Mouse (Mus musculus) stomach, postnatal 0 days (tissue): Measurements from ENCODE around the gene Itga9. TPM values are rescaled to one million over a fixed set of nuclear protein-coding genes. Genes with fewer than 3 reads are reported as not detected.

ENCODE experiments used
- ATAC-seq: fragments of 200-750 bp; cut with Nextera tagmentation; 2 replicates; pipeline ENCODE4 v1.8.0; 2017; ENCODE audit not compliant: low FRiP score, low TSS enrichment
- DNase-seq: peaks from one replicate; pipeline ENCODE4 v3.0.0-alpha.2; 2016; ENCODE audit warnings: low spot score
- H3K27ac ChIP-seq: fragments of 300-500 bp; sonication (generic); replicated peaks from 2 replicates; pipeline ENCODE4 v1.5.1; 2014; ENCODE audit warnings: mild to moderate bottlenecking, control low read depth
- H3K27me3 ChIP-seq: fragments of 300-500 bp; sonication (generic); 2 replicates; pipeline ENCODE4 v1.6.1; 2014; ENCODE audit warnings: low read length; ENCODE audit not compliant: control insufficient read depth, insufficient read depth
- H3K36me3 ChIP-seq: fragments of 300-500 bp; sonication (generic); 2 replicates; pipeline ENCODE4 v1.6.1; 2014; ENCODE audit warnings: low read length, mixed read lengths; ENCODE audit not compliant: control insufficient read depth, insufficient read depth
- H3K4me1 ChIP-seq: fragments of 300-500 bp; sonication (generic); replicated peaks from 2 replicates; pipeline ENCODE4 v1.6.1; 2014; ENCODE audit warnings: antibody characterized with exemption; ENCODE audit not compliant: control insufficient read depth, insufficient read depth
- H3K4me2 ChIP-seq: fragments of 300-500 bp; sonication (generic); replicated peaks from 2 replicates; pipeline ENCODE4 v1.6.1; 2014; ENCODE audit warnings: low read depth, mild to moderate bottlenecking, control low read depth, moderate library complexity
- H3K4me3 ChIP-seq: fragments of 300-500 bp; sonication (generic); 2 replicates; pipeline ENCODE4 v1.5.1; 2014; ENCODE audit warnings: low read depth, low read length, control low read depth
- H3K9ac ChIP-seq: fragments of 300-500 bp; sonication (generic); 2 replicates; pipeline ENCODE4 v1.6.1; 2014; ENCODE audit warnings: mild to moderate bottlenecking, low read length, control low read depth, mixed read lengths
- H3K9me3 ChIP-seq: fragments of 300-500 bp; sonication (generic); 2 replicates; pipeline ENCODE4 v1.6.1; 2016; ENCODE audit warnings: low read length; ENCODE audit not compliant: control insufficient read depth
- CTCF ChIP-seq: IDR thresholded peaks from 2 replicates; pipeline ENCODE4 v1.5.1; 2016; ENCODE audit warnings: antibody characterized with exemption, low read depth, mild to moderate bottlenecking, moderate library complexity
- EP300 ChIP-seq: optimal IDR thresholded peaks from 2 replicates; pipeline ENCODE3; 2016; ENCODE audit warnings: antibody characterized with exemption
- WGBS: fragments of 180-500 bp; shearing (Covaris S2); extraction: QIAGEN DNeasy Blood & Tissue Kit; methylation state at CpG from one replicate; pipeline ENCODE4 v1.1.7; 2014; 5-methylcytosine and 5-hydroxymethylcytosine counted together
- polyA plus RNA-seq: library from polyadenylated mRNA; unstranded; fragments of >200 nt; fragmentation: Nextera tagmentation; extraction: Ambion mirVana; gene quantifications from 2 replicates; pipeline ENCODE4 v1.2.1, GENCODE M21; 2015

Itga9 gene
- polyA plus RNA-seq, 1 experiment from 2014 or later = 5.3 TPM

DNA sequence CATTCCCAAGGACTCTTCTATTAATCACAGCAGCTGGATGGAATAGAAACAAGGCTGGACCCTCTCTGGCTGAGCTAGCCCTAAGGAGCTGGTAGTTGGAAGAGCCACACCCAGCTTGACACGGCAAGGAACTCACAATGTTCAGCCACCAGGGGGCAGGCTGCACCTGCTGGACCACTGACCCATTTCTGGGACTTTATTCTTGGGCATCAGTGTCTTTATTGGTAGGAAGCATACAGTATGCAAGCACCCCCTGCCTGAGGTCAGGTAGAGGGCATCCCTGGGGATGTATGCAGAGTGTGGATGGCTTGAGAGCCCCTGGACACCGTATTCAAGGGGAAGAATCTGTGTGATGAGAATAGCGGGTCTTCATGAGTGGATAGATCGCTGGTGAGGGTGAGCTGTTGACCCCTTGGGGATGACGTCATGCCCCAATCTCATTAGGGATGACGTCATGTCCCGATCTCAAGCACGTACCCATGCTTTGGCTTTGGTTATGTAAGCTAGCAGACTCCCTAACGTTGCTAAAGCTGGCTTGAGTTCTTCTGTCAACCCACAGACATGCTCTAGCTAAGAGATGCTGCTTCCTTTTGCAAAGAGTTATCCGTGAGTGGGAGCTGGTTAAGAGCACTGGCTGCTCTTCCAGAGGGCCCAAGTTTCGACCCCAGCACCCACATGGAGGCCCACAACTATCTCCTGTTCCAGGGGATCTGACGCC is 314.5 kb downstream of the Itga9 start:
- peak; percentile 88 for DNase-seq
- no peak overlapping the region for H3K9ac ChIP-seq
- no peaks in the 10 kb centered on the region for H3K36me3 ChIP-seq
- H3K4me1 ChIP-seq = 0 out of 2 replicates have a peak, but pooled peaks cover 5% of the 10 kb centered on the region
- TF ChIP-seq CTCF (peak; percentile 99), EP300 (no peak)
- H3K4me3 ChIP-seq = no peak overlapping the region
- H3K27ac ChIP-seq = no peak overlapping the region
- no peaks in the 10 kb centered on the region for H3K27me3 ChIP-seq
- no peaks in the 10 kb centered on the region for H3K9me3 ChIP-seq
- peak; percentile 40 for ATAC-seq
- 44% methylated on average over 12 of the region's 12 CpGs for WGBS
- H3K4me2 ChIP-seq = no peak overlapping the region

DNA sequence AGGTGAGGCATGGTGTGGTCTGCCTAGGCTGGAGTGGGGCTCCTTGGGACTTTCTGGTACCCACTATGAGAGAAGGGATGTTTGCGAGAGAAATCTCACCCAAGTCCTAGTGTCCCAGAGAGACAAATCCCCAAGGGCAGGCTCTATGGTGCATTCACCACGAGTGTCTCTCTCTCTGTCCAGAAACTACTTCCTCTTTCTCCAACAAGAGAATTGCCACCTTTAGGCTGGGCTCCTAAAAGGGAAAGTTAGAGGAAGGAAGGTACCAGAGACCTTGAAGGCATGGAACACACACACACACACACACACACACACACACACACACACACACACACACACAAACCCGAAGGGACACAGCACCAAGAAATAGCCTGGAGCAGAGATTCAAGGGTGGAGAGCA is 315.4 kb downstream of the Itga9 start:
- WGBS = 82% methylated on average over 3 of the region's 3 CpGs
- Histone ChIP-seq H3K4me1 (0 out of 2 replicates have a peak, but pooled peaks cover 5% of the 10 kb centered on the region), H3K4me3 (no peak overlapping the region), H3K9ac (no peak overlapping the region), H3K27me3 (no peaks in the 10 kb centered on the region), H3K36me3 (no peaks in the 10 kb centered on the region), H3K9me3 (no peaks in the 10 kb centered on the region), H3K4me2 (no peak overlapping the region), H3K27ac (no peak overlapping the region)
- ATAC-seq = no peak
- no peak for DNase-seq
- TF ChIP-seq CTCF = no peak

DNA sequence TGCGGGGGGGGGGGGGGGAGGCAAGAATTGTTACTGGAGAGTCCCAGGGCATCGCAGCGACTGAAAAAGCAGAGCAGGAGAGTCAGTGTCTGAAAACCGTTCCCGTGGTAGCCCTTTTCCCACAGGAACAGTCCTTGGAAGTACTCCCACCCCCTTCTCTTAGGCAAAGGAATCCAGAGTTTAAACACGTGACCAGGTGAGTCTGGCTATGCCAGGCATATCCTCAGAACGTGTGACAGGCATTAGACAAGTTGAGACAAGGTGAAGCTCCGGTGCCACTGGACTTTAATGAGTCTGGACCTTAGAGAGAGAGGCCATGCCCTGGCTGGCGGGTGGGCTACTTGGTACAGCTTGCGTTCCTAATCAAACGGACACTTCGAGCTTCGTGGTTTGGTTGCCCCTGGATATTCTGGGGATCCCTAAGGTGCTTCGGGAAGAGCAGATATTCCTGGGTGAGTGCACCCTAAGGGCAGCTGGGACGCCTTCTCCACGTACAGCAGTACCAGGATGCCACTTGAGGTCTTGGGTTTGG is 318.1 kb downstream of the Itga9 start:
- Histone ChIP-seq H3K9ac (peak overlapping the region; percentile 61), H3K36me3 (no peaks in the 10 kb centered on the region), H3K9me3 (no peaks in the 10 kb centered on the region), H3K27ac (no peak overlapping the region), H3K27me3 (no peaks in the 10 kb centered on the region), H3K4me3 (peak overlapping the region; percentile 80), H3K4me1 (peaks cover 9% of the 10 kb centered on the region; the same call in 1 of the 2 replicates), H3K4me2 (peak overlapping the region; percentile 82)
- no peak for TF ChIP-seq CTCF
- TF ChIP-seq EP300 = no peak
- ATAC-seq (no peak), DNase-seq (no peak)
- WGBS = 22% methylated on average over 16 of the region's 16 CpGs

DNA sequence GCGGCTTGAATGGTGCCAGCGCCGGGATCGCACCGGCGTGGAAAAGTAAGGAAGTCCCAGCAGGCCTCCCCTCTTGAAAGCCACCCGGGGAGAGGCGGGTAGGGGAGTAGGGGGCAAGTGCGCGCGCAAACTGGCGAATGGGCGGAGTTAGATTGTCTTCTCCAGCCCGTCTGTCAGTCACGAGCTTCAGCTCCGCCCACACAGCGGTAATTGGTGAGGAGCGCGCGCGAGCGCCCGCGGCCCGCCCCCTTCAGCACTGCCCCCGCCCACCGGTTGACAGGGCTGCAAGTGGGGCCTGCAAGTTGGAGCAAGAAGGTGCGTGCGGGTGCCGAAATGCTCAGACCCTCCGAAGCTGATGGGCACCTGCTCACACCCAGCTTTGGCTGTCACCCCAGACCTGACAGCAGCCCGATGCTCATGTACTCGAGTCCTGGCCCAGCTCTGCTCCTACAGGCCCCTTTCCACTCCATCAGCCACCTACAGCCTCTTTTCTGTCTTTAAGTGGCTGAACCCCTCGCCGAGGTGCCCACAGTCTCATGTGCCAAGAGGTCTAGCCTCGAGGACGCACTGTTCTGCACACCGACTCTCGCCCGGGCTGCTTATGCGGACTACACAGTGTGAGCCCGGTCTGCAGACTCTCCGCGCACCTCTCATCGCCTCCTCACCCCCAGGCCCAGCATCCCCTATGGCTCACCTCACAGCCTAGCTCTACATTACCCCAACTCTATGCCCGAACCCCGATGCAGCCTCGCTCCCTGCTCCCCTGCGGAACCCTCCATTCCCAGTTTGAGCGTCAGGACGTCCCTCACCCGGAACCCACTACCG is 319.0 kb downstream of the Itga9 start:
- TF ChIP-seq CTCF (no peak), EP300 (no peak)
- ATAC-seq (peak; percentile 89), DNase-seq (peak; percentile 98)
- H3K27me3 ChIP-seq = no peaks in the 10 kb centered on the region
- WGBS = under 1% methylated on average over 52 of the region's 53 CpGs
- peak overlapping the region; percentile 81 for H3K9ac ChIP-seq
- peak overlapping the region; percentile 90 for H3K27ac ChIP-seq
- peaks cover 9% of the 10 kb centered on the region; the same call in 1 of the 2 replicates for H3K4me1 ChIP-seq
- no peaks in the 10 kb centered on the region for H3K36me3 ChIP-seq
- peak overlapping the region; percentile 80 for H3K4me3 ChIP-seq
- H3K9me3 ChIP-seq = no peaks in the 10 kb centered on the region
- H3K4me2 ChIP-seq = peak overlapping the region; percentile 82

DNA sequence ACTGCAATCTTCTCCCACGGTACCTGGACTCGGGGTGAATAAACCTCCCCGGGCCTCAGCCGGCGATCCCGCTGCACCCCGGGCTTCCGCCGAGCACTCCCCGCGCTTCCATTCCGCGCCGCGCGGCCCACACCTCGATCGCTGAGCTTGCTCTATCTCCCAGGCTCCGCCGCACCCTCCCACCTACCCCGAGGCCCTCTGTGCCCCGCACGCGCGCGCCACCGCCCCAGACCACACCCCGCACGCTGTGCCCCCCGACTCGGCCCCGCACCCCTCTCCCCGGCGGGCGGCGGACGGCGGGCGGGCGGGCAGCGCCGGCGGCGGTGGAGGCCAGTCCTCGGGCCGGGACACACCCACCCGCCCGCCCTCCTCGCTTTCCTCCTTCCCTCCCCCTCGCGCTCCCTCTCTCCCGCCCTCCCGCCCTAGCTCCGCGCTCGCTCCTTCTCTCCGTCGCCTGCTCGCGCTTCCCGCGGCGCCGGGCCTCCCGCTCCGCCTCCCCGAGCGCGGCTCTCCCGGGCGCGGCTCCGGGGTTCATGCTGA is 319.7 kb downstream of the Itga9 start, which contains the start of gene Ctdspl:
Ctdspl (plus strand) TSS at position 343 of the 540 bp plus-strand sequence.
- Histone ChIP-seq H3K9me3 (no peaks in the 10 kb centered on the region), H3K9ac (peak within 1 kb of the TSS; percentile 81), H3K36me3 (no peaks in the 10 kb centered on the region), H3K4me2 (peak within 1 kb of the TSS; percentile 82), H3K27ac (peak within 1 kb of the TSS; percentile 90), H3K4me3 (peak within 1 kb of the TSS; percentile 80), H3K27me3 (no peaks in the 10 kb centered on the region), H3K4me1 (peaks cover 7% of the 10 kb centered on the region; the same call in 1 of the 2 replicates)
- TF ChIP-seq EP300 (no peak), CTCF (no peak)
- under 1% methylated on average over 37 of the region's 73 CpGs for WGBS
- ATAC-seq = peak; percentile 17
- DNase-seq = peak; percentile 77
